Mouse (Mus musculus) T-cell, adult 2 months (primary cell): ENCODE measurements around the gene Notch2.
"Not testable (repeated sequence)": the region's sequence is repeated elsewhere in the genome, so short reads cannot be mapped to it uniquely, and the experiment has no call there.

Experiments
- DNase-seq: peaks from one replicate; pipeline ENCODE4 v3.0.0; 2022; ENCODE audit warnings: low spot score

Notch2 gene

DNA sequence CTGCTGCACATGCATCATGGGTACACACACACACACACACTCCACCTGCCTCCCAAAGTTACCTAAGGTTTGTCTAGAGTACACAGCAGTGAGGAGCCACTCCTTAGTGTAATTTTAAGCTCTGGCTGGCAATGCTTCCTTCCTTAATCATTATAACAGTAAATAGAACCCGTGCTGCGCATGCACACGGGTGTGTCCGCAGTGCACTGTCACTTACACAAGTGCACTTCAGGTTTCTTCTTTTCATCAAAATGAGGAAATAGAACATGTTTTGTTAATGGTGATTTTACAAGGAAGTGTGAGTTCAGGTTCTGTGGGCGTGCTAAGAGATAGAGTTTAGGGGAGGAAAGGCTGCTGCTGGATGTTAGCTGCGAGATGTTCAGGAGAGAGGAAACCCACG lies 17.8 kb downstream of the Notch2 start:
- DNase-seq, result no peak

DNA sequence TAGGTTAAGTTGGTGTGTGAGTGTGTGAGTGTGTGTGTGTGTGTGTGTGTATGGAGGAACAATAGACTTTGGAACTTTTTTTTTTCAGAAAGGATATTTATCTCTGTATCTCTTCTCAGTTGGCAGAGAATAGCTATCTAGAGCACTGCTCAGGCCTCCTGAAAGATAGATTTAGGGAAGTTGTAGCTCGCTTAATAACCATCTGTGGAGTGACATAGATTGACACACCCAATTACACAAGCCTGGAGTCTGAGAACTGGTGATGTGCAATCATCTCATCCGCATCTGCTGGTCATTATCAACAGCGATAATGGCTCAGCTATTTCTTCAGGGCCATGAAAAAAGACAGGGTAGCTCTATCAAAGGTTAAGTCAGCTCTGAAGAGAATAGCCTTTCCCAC lies 18.9 kb downstream of the Notch2 start:
- no peak for DNase-seq

DNA sequence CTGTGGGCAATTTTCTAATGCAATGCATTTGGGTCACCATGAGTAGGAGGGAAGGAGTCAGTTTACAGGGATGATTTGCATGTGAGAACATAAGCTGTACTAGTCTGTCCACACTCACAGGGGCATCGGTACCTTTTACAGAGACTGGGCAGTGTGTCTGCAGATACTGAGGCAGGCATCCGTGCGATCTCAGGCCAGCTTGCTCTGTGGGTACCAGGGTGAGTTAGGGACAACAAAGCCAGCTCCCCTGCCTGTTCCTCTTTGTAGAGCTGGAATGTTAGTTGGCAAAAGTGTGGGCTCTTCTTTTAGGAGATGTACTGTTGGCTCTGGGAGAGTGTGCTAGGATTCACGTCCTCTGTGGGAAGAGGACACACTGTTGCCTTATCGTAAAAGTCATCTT lies 19.6 kb downstream of the Notch2 start:
- no peak for DNase-seq

DNA sequence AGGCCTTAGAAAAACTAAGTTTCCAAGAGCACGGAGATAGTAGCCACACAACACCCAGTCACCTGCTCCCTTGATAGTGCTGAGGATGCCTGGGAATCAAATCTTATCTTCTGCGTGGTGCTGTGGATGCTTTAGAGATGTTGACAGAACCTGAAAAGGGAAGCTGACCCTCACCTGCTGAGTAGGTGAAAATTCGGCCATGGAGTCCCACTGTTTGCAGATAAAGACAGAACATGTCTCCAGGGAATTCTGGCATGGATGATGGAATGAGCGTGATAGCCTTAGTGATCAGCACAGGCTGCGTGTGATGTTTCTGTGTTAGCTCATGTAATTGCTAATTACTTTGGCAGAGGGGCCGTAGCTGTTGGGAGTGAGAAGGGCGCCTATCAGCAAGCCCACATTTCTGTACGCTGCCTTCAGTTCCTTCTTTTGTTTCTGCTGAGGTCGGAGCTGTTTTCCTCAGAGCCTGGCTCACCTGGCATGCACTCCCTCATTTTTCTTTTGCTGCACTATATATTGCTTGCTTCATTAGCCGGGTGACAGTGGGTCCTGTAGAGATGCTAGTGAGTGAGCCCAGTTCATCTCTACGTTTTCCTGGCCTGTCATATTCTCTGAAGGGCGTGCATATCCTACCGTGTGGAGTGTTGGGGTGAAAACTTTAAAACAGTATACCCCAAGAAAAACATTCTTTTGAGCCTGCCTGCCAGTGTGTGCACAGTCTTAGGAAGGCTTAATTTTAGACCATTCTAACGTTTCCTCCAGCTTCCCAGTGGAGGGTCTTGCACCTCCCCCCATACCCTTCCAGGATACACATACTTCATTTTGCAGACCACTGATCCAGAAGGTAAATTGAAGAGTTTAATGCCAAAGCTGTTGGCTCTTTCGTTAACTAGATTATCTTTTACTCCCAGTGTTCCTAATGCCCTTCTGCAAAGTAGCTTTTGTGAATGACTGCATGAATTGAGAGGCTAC lies 21.6 kb downstream of the Notch2 start:
- DNase-seq, result no peak

DNA sequence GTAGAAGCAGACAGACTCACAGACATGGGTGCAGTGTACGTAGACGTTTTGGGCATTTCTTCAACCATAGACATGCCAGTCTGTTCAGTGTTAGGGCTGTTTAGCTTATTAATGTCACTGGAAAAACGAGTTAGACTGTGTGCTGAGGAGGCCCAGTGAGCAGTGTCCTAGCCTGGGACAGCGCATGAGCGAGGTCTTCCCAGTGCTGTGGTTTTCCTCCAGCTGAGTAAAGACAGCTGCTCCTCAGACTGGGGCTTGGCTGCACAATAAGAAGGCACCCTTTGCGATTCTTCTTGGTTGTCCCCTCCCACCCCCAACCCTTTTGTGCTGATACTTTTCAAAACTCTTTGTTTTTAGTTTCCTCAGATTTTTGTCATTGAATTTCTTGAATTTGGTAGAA lies 22.8 kb downstream of the Notch2 start:
- DNase-seq, result no peak

DNA sequence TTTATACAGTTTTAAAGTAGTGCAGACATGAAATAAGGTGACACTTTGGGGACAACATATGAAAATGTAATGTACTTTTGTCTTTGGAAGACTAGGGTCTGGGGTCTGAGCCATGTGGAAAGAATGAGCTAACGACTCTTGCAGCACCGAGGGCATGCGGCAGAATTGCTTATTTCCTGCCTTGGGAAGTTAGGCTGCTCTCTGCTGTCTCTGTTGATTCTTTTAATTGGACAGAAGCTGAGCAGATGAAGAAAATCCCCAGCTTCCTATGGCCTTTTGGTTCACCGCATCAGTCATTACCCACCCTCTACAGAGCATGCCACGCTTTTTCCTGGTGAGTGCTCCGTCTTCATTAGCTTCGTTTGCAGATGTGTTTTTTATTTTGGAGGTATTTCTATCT lies 23.8 kb downstream of the Notch2 start:
- no peak for DNase-seq

DNA sequence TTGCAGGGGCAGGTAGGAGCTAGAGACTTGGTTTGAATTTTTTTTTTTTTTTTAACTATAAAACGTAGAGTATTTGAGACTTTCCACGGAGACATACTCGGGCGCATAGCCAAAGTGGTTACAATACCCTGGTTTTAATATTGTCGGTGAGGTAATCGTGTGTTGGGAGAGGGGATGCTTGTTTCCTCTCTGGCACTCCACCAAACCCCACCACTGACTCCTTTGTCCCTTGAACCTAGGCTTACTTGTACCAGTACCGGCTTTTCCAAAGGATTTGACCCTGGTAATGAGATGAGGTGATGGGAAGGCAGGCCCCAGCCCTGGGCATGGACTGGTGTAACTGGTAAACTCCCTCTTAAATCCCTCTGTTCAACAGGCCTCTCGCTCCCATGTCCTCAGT lies 25.3 kb downstream of the Notch2 start:
- no peak for DNase-seq

DNA sequence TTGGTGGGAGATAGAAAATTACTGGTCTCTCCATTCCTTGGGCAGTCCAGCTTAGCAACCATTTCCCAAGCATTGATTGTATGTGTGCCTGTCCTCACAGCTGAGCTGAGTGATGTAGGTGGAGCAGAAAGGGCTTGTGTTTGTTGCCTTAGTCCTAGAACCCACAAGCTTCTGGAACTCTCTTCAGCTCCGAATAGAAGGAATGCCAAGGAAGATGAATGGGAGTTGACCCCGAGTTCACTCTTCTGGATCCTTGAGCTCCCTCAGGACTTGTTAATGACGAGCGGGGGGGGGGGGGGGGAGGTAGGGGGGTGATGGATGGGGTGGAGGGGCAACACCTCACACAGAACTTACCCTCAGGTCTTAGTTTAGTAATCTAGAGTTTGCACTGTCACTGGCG lies 25.9 kb downstream of the Notch2 start:
- DNase-seq, result no peak

DNA sequence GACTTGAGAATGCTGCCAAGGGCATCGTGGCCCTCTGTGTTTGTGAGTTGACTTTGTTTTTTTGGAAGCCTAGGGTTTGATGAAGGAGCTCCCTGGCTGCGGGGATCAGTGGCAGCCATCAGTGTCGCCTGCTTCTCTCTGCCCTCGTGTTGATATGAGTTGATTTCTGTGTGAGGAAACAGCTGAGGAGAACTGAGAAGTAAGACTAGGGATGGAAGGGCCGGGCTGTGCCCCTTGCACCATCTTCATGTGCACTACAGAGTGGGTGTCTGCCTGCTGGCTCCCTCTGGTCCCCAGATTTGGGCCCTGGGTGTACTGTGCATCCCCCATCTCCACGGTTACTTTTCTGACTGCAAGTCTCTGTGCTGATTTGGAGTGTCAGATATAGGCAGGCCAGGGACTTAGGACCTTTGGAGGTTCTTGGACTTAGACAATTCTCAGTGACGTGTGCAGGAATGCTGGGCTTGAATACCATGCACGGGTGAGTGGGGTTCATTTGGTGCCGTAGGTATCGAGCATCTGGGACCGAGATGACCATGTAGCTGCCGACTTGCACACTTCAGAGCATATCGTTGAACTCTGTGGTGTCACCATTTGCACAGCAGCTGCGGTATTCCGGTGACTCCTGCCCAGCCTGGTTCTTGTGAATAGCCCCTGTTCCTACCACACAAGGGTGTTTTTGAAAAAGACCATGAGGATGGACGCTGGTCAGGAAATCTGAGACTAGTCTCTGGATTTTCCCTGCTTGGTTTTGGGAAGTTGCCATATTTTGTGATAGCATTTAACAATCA lies 26.5 kb downstream of the Notch2 start:
- no peak for DNase-seq

DNA sequence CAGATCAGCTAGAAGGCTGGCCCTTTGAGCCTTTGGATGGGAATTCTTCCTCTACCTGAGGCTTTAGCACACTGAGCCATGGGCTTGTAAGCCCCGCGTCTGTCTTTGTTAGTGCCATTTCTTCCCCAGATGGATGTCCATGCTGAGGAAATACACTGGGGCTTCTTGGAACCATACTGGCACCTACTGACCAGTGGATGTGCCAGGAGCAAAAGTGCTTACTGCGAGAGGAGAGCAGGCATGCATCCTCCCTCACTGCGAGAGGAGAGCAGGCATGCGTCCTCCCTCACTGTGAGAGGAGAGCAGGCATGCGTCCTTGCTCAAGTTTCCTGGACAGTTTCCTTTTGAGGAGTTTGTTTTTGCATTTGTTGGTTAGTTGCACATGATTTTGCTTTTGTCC lies 27.5 kb downstream of the Notch2 start:
- no peak for DNase-seq

DNA sequence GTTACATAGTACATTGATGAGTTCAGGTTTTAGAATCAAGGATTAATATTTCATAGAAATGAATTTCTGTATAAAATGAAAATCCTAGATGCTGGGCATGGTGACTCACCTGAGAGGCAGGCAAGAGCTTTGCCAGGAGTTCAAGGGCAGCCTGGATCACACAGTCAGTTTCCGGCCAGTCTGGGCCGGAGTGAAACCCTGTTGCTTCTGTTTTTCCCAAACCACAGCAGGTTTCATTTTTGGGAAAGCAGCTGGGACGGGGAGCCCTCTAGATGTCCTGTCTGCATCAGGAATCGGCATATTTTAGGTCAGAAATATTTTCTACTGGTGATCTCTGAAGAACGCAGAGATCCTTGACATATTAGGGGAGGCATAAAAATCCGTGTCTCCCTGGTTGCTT lies 29.0 kb downstream of the Notch2 start:
- DNase-seq, result no peak

DNA sequence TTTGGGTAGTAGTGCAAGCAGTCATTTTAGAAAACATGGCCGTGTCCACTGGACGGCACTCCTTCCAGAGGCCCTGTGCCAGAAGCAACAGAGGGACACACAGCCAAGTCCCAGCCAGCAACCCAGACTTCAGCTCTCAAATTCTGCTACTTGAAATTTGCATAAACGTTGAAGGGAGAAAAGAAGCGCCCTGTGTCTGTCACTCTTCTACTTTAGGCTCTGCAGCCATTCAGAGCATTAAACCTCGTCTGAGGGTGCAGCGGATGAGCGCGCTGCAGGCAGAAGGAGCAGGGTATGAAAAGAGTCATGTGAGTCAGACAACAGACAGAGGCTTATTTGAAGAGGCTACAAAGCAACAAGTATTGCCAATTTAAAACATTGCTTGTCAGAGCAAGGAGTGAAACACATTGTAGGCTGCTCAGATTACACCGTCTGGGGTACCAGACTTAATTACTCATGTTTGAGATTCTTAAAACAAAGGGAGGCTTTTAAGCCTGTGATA lies 29.7 kb downstream of the Notch2 start:
- DNase-seq, result no peak

DNA sequence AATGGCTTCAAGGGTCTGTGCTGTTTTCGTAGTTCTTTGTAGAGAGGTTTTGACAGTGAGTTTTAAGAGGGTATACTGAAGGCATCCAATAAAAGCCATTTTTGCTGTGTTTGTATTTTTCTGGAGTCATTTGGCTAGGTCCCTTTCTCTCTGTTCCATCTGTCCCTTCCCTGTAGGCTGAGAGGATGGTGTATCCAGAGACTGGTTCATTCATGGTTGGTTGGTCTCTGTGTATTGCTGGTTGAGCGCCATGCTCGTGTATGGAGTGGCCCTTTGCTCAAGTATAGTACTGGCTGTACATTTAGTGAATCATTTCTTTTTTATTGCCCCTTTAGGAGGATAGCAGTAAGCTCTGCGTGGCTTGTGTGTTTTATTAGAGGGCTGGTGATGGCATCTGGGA lies 30.3 kb downstream of the Notch2 start:
- no peak for DNase-seq

DNA sequence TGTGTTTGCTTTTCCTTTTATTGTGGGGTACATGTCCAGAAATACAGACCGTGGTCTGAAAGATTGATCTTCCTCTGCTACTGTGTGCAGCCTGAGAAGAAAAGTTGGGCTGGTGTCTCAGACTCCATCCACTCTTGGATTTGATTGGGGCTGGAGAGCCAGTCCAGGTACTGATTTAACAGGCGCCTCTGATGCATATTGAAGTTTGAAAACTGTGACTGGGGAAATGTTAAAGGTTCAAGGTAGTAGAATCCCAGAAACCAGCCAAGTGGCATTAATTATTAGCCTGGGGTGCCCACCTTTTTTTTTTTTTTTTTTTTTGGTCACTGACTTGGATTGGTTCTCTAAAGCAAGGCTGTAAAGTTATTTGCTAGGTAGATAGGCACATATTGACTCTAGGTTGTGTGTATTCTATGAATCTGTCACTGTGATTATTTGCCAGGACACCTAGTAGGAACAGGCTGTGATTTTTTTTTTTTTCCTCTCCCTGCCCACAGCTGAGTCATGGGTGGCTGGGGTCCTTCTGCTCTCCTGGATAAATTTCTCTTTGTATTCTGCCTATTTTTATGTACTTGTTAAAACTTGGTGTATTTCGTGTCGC lies 31.5 kb downstream of the Notch2 start:
- DNase-seq, result no peak

DNA sequence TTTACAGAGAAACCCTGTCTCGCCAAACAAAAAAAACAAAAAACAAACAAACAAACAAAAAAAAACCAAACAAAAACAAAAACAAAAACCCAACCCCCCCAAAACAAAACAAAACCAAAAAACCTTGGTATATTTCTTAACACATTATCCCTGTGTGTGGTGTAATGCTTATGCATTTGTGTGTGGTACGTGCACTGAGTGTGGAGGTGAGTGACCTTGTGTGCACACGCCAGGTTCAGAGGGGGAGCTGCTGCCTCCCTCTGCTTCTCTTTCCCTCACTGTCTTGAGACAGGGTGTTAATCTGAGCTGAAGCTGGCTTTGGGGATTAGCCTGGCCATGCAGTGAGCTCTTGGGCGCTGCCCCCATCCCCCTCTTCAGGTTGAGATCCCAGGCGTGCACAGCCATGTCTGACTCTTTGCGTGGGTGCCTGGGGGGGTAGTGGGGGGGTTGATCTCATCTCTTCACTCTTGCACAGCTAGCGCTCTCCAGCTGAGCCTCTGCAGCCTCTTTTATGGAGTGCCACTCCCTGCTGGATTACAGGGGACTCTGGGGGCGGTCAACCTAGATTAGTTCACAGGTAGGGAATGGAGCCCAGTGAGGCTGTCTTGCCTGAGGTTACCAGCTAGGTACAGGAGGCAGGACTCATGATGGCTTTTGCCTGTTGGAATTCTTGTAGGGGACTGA lies 32.3 kb downstream of the Notch2 start:
- DNase-seq, result no peak

DNA sequence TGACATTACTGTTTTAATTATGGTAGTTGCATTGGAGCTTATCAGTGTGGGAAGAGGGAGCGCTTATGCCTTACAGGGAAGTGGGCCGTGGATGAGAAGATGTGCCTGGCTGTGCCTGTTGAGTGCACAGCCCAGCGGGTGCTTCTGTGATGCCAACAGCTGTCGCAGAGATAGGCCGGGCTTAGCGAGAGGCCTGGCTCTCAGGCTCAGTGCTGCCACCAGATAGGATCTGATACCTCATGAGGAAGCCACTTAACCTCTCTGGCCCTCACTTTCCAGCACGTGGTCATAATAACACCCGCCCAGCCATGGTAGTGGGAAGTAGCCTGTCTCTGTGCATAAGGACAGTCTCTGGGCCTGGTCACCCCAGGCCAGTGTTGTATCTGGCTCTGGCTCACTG lies 33.0 kb downstream of the Notch2 start:
- DNase-seq, result no peak

DNA sequence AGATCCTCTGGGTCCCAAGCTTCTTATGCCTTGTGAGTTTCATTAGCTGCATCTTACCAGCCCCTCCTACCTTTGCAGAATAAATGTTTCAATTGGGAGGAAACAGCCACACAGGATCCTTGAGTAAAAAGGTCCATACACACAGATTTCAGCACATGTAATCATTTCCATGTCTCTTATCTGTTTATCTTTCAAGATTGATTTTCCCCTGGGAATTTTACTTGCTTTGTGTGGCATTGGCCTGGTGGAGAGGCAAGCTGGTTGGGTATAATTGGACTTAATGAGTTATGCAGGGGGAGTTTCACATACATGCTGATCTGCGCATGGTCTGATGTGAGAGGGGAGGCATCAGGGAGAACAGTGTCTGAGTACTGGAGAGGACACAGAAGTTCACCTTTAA lies 36.3 kb downstream of the Notch2 start:
- DNase-seq, result no peak

DNA sequence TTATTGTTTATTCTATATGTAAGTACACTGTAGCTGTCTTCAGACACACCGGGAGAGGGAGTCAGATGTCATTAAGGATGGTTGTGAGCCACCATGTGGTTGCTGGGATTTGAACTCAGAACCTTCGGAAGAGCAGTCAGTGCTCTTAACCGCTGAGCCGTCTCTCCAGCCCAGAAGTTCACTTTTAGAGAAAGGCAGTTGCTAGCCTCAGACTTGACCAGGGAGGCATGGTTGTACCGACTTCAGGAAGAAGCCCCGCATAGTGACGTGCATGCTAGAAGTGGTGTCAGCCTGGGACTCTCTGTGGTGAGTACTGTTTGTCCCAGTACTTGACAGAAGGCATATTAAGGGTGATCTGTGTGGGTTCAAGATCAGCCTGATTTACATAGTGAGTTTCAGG lies 36.8 kb downstream of the Notch2 start:
- not testable (repeated sequence) for DNase-seq

DNA sequence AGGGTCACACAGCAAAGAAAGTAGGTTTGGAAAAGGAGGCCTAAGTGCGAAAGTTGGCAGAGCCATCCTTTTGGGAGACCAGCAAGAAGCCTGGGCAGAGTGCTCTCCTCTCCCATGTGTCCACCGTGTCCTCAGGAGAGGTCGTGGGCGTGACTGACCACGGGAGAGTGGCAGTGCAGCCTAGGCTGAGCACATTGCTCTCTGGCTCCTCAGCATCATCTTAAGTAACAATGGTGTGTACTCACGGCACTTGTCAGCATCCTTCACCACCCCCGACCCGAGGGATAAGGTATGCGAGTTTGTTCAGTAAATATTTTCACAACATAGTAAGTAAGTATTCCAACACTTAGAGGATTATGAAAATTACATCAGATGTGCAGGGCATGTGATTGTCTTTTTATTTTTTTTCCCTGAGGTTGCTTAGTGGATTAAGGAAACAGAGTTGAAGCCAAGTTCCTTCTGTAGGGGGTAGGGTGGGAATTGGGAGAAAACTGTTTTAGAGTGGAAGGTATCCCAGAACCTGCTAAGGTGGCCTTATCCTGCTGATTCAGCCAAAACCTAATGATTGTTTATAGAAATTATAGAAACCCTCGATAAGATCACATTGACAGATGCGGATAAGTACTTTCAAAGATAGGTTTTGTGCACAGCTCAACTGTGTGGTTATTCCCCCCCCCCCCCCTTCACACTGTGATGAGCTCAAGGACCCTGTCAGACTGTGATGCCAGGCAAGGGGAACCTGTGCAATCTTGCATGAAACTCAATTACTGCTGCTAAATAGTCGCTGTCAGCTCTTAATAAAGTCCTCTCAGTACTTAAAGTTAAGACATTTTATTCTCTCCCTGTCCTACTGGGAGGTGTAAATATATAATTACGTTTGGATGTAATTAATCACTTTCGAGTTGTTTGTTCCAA lies 37.4 kb downstream of the Notch2 start:
- DNase-seq, result no peak

DNA sequence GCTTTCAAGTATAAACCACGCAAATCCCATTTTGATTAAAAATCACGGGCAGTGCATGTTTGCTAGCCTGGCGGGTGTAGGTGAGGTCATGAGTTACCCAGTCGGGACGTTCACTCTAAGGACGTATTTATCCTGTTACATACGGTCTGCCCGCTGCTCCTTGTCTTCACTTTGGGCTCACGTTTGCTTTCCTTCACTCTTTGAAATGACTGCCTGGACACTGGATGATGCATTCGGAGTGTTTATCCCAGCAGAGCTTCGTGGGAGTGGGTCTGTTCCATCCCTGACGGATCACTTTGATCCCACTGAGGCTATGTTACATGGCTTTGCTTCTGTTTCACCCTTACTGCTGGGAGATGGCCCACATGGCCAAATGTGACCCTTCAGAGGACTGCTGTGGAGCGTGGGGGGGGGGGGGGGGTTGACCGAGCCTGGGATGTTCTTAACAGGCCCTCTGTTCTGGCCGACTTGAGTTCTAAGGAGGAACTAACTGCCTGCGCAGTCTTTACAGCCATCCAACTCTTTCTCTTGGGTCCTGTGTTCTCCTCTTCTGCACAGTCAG lies 38.2 kb downstream of the Notch2 start:
- DNase-seq, result no peak
